Mouse (Mus musculus) small intestine, adult 2 months (tissue): Measurements from ENCODE around the gene Ikbkg.

Source experiments
- CTCF ChIP-seq: fragments of 200-500 bp; IDR thresholded peaks from 2 replicates; pipeline ENCODE4 v1.5.1; 2012; ENCODE audit warnings: low read depth, mild to moderate bottlenecking, control low read depth, inconsistent platforms, low read length, moderate library complexity, mixed read lengths; ENCODE audit not compliant: insufficient replicate concordance, insufficient read length; ENCODE audit errors: extremely low read depth
- POLR2A ChIP-seq: fragments of 200-500 bp; IDR thresholded peaks from 2 replicates; pipeline ENCODE4 v1.6.1; 2012; ENCODE audit warnings: low read depth, mild to moderate bottlenecking, control low read depth, inconsistent platforms, low read length, moderate library complexity

DNA sequence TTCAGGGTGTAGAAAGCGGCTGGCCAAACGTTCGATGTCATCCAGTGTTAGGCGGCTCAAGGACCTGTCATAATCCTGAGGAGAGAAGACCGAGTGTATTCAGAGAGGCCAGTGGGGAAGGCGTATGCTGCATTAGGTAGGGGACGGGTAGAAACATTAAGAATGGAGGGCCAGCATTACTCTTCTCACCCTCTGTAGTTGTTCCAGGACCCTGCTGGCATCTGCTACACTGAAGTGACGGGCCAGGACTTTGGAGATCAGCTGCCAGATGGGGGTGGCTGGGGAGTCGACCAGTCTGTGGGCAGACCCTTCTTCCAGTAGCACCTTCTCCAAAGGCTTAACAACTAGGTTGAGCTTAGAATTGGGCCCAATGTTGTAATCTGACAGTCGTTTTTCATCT, 25.6 kb upstream of the Ikbkg start:
- no peak for TF ChIP-seq CTCF
- no peak for TF ChIP-seq POLR2A
